Mouse (Mus musculus) testis, postnatal 14 days (tissue): Measurements from ENCODE around the gene Flrt1.
"Not testable (repeated sequence)": the region's sequence is repeated elsewhere in the genome, so short reads cannot be mapped to it uniquely, and the experiment has no call there.

Experiments
- DNase-seq: peaks from one replicate; pipeline ENCODE4 v3.0.0; 2021; ENCODE audit warnings: low spot score

The Flrt1 gene

GRCm38 (mm10) chr19:7068661-7069531 is 36.6 kb downstream of the Flrt1 start:
- DNase-seq = no peak

- peak; percentile 48 for DNase-seq
Measured at GRCm38 (mm10) chr19:7068136-7068535, 37.4 kb downstream of the Flrt1 start.

GRCm38 (mm10) chr19:7067344-7068050 is 38.0 kb downstream of the Flrt1 start:
- no peak for DNase-seq

- no peak for DNase-seq
Measured at GRCm38 (mm10) chr19:7066828-7067342, 38.6 kb downstream of the Flrt1 start.

GRCm38 (mm10) chr19:7066034-7066827 is 39.3 kb downstream of the Flrt1 start:
- DNase-seq = no peak

- peak; percentile 65 for DNase-seq
Measured at GRCm38 (mm10) chr19:7064571-7064970, 41.0 kb downstream of the Flrt1 start.

GRCm38 (mm10) chr19:7062916-7063315 is 42.6 kb downstream of the Flrt1 start:
- no peak for DNase-seq

- no peak for DNase-seq
Measured at GRCm38 (mm10) chr19:7062110-7062509, 43.4 kb downstream of the Flrt1 start.

GRCm38 (mm10) chr19:7058541-7058940 is 47.0 kb downstream of the Flrt1 start:
- DNase-seq = no peak

- peak; percentile 85 for DNase-seq
Measured at GRCm38 (mm10) chr19:7057722-7058207, 47.8 kb downstream of the Flrt1 start.

GRCm38 (mm10) chr19:7057126-7057721 is 48.3 kb downstream of the Flrt1 start:
- no peak for DNase-seq

GRCm38 (mm10) chr19:7056248-7057087 is 49.1 kb downstream of the Flrt1 start, which contains the start of gene Macrod1:
Gene Macrod1, plus strand, starts transcription at chr19:7056810.
- peak; percentile 80 for DNase-seq

GRCm38 (mm10) chr19:7055173-7055572 is 50.4 kb downstream of the Flrt1 start:
- DNase-seq = no peak

- DNase-seq = no peak
Measured at GRCm38 (mm10) chr19:7054772-7055171, 50.8 kb downstream of the Flrt1 start.

GRCm38 (mm10) chr19:7053382-7053781 is 52.1 kb downstream of the Flrt1 start:
- not testable (repeated sequence) for DNase-seq

- DNase-seq = no peak
Measured at GRCm38 (mm10) chr19:7044706-7045105, 60.8 kb downstream of the Flrt1 start.

GRCm38 (mm10) chr19:7044279-7044678 is 61.2 kb downstream of the Flrt1 start:
- DNase-seq = no peak
